Mouse (Mus musculus): Measurements from ENCODE around the gene Gm49373. TPM values are rescaled to one million over a fixed set of nuclear protein-coding genes. Genes with fewer than 3 reads are reported as not detected.

The Gm49373 gene
- total and polyA plus RNA-seq, 3 experiments = 0.60 to 1.5 (median 0.85) TPM

- H3K4me3 ChIP-seq (replicated peaks in 1 of 3; ENCODE audit: low read depth in 2 of 3, low read length in 2 of 3, poor library complexity in 1 of 3) = peak overlapping the region; percentile 34 to 40 (median 36)
- H3K4me1 ChIP-seq (ENCODE audit: control insufficient read depth in 1 of 2, insufficient read depth in 2 of 2) = peaks cover 14 to 57% of the 10 kb centered on the region in 2 experiments
- peaks cover 7% of the 10 kb centered on the region for H3K79me2 ChIP-seq (replicated peaks; ENCODE audit: control insufficient read depth, extremely low read depth, insufficient read depth, poor library complexity, severe bottlenecking)
- dilution Hi-C loops (cut with MboI; ENCODE audit: extremely low pct_ligation_motif_present, extremely low pct_unique_long_range_greater_than_20kb, low sequenced_read_pairs) = no loop called here
- H3K4me2 ChIP-seq (ENCODE audit: insufficient read depth, low read depth, poor library complexity, severe bottlenecking) = peak overlapping the region; percentile 87
- in situ Hi-C loops (cut with MboI; ENCODE audit: low pct_ligation_motif_present, low pct_unique_long_range_greater_than_20kb, low sequenced_read_pairs) = loop anchor here (5.0 kb wide), 1 partner anchor 97 kb away; no protein-coding TSS in a partner anchor
- peak overlapping the region; percentile 81 for H3K27ac ChIP-seq (ENCODE audit: insufficient read depth, low read depth)
- no peaks in the 10 kb centered on the region for H3K27me3 ChIP-seq (replicated peaks)
- H3K9me3 ChIP-seq (replicated peaks; ENCODE audit: low read length) = no peaks in the 10 kb centered on the region
- no peak for DNase-seq (ENCODE audit: extremely low read depth)
- TF ChIP-seq MXI1 (IDR thresholded peaks at IDR 0.05; ENCODE audit: low read depth, low read length) (peak; percentile 19; the same call in 1 of the 2 replicates), BHLHE40 (IDR thresholded peaks at IDR 0.05; ENCODE audit: low read depth, low read length) (peak; percentile 40; the same call in 1 of the 2 replicates), JUND (conservative IDR thresholded peaks at IDR 0.05; ENCODE audit: low read depth, low read length) (no peak), NRF1 (IDR thresholded peaks at IDR 0.05; ENCODE audit: low read depth, low read length) (peak; percentile 64), ZMIZ1 (IDR thresholded peaks at IDR 0.05; ENCODE audit: low read depth, low read length) (no peak)
- H3K9ac ChIP-seq (ENCODE audit: insufficient read depth, low read depth) = peak overlapping the region; percentile 28; the same call in 1 of the 2 replicates
- peaks cover 38 to 42% of the 10 kb centered on the region in 2 experiments for H3K36me3 ChIP-seq (replicated peaks in 1 of 2; ENCODE audit: control insufficient read depth in 1 of 2, insufficient read depth in 1 of 2, low read length in 1 of 2)
Observed at GRCm38 (mm10) chr9:21030055-21030600, 42.8 kb downstream of the Gm49373 start.

GRCm38 (mm10) chr9:21029291-21030054 is 43.4 kb downstream of the Gm49373 start, which contains the start of gene Icam4:
Icam4 (plus strand) TSS chr9:21029373.
- peak within 1 kb of the TSS; percentile 81 for H3K27ac ChIP-seq (ENCODE audit: insufficient read depth, low read depth)
- in situ Hi-C loops (cut with MboI; ENCODE audit: low pct_ligation_motif_present, low pct_unique_long_range_greater_than_20kb, low sequenced_read_pairs) = loop anchor here (5.0 kb wide), 2 partner anchors 43 to 98 kb away; partner anchors contain the start of genes Fdx1l and Gm49373
- H3K27me3 ChIP-seq (replicated peaks) = no peaks in the 10 kb centered on the region
- dilution Hi-C loops (cut with MboI; ENCODE audit: extremely low pct_ligation_motif_present, extremely low pct_unique_long_range_greater_than_20kb, low sequenced_read_pairs) = no loop called here
- peaks cover 8% of the 10 kb centered on the region for H3K79me2 ChIP-seq (replicated peaks; ENCODE audit: control insufficient read depth, extremely low read depth, insufficient read depth, poor library complexity, severe bottlenecking)
- peak within 1 kb of the TSS; percentile 36 to 43 (median 40) for H3K4me3 ChIP-seq (replicated peaks in 1 of 3; ENCODE audit: low read depth in 2 of 3, low read length in 2 of 3, poor library complexity in 1 of 3)
- no peaks in the 10 kb centered on the region for H3K9me3 ChIP-seq (replicated peaks; ENCODE audit: low read length)
- peaks cover 13 to 55% of the 10 kb centered on the region in 2 experiments for H3K4me1 ChIP-seq (ENCODE audit: control insufficient read depth in 1 of 2, insufficient read depth in 2 of 2)
- peaks cover 42 to 45% of the 10 kb centered on the region in 2 experiments for H3K36me3 ChIP-seq (replicated peaks in 1 of 2; ENCODE audit: control insufficient read depth in 1 of 2, insufficient read depth in 1 of 2, low read length in 1 of 2)
- DNase-seq (ENCODE audit: extremely low read depth) = peak; percentile 80
- H3K9ac ChIP-seq (ENCODE audit: insufficient read depth, low read depth) = peak within 1 kb of the TSS; percentile 28; the same call in 1 of the 2 replicates
- H3K4me2 ChIP-seq (ENCODE audit: insufficient read depth, low read depth, poor library complexity, severe bottlenecking) = peak within 1 kb of the TSS; percentile 87
- TF ChIP-seq ZC3H11A (IDR thresholded peaks at IDR 0.05; ENCODE audit: low read depth, low read length) (no peak; the same call in 1 of the 2 replicates), NRF1 (IDR thresholded peaks at IDR 0.05; ENCODE audit: low read depth, low read length) (0 out of 2 replicates have a peak, but pooled peaks have one; percentile 53), SIN3A (IDR thresholded peaks at IDR 0.05; ENCODE audit: low read length) (peak; percentile 88), KAT2A (IDR thresholded peaks at IDR 0.05; ENCODE audit: insufficient replicate concordance, low read length) (no peak), TCF12 (IDR thresholded peaks at IDR 0.05; ENCODE audit: low read depth, low read length) (peak; percentile 47), ELF1 (IDR thresholded peaks at IDR 0.05; ENCODE audit: low read depth, low read length) (peak; percentile 36; the same call in 1 of the 2 replicates), MYC (IDR thresholded peaks at IDR 0.05; ENCODE audit: low read depth, low read length) (no peak), MAX (IDR thresholded peaks at IDR 0.05; ENCODE audit: low read length) (peak; percentile 31), MAZ (IDR thresholded peaks at IDR 0.05; ENCODE audit: low read depth, low read length) (peak; percentile 50; the same call in 1 of the 2 replicates), IRF4 (IDR thresholded peaks at IDR 0.05; ENCODE audit: low read depth, low read length) (0 out of 2 replicates have a peak, but pooled peaks have one; percentile 40), USF1 (IDR thresholded peaks at IDR 0.05; ENCODE audit: low read depth, low read length) (no peak), EP300 (IDR thresholded peaks at IDR 0.05; ENCODE audit: low read length) (no peak), CHD2 (IDR thresholded peaks at IDR 0.05; ENCODE audit: low read length) (no peak), SMC3 (IDR thresholded peaks at IDR 0.05; ENCODE audit: low read depth, low read length) (peak; percentile 75), RAD21 (IDR thresholded peaks at IDR 0.05; ENCODE audit: low read depth, low read length) (peak; percentile 71), NELFE (IDR thresholded peaks at IDR 0.05; ENCODE audit: low read depth, low read length) (peak; percentile 38; the same call in 1 of the 2 replicates), ZMIZ1 (IDR thresholded peaks at IDR 0.05; ENCODE audit: low read depth, low read length) (peak; percentile 67; the same call in 1 of the 2 replicates), MEF2A (IDR thresholded peaks at IDR 0.05; ENCODE audit: borderline replicate concordance, low read depth, low read length) (peak; percentile 61; the same call in 1 of the 2 replicates), POLR2A (IDR thresholded peaks at IDR 0.05; ENCODE audit: low read depth, low read length) (no peak; the same call in 1 of the 2 replicates), MXI1 (IDR thresholded peaks at IDR 0.05; ENCODE audit: low read depth, low read length) (peak; percentile 82), HCFC1 (IDR thresholded peaks at IDR 0.05; ENCODE audit: low read depth, low read length) (peak; percentile 31), JUN (IDR thresholded peaks at IDR 0.05; ENCODE audit: insufficient read depth, low read depth, low read length) (no peak), CTCF (conservative IDR thresholded peaks at IDR 0.05 in 1 of 2, IDR thresholded peaks at IDR 0.05 in 1 of 2; ENCODE audit: low read depth in 2 of 2, low read length in 2 of 2) (peak in 1 of 2 experiments; percentile 88; a peak in 2 of 4 replicates), RCOR1 (conservative IDR thresholded peaks at IDR 0.05; ENCODE audit: low read depth, low read length) (0 out of 2 replicates have a peak, but pooled peaks have one; percentile 21), POLR2AphosphoS2 (IDR thresholded peaks at IDR 0.05; ENCODE audit: low read depth, low read length) (peak; percentile 96), E2F4 (IDR thresholded peaks at IDR 0.05; ENCODE audit: insufficient replicate concordance, low read depth, low read length) (0 out of 2 replicates have a peak, but pooled peaks have one; percentile 22)

Measured in CH12.LX (cell line).